15 mouse cellular contexts compared by ENCODE assay signal in genomic region chr12:40023918-40024317, GRCm38 (mm10).
"Had no signal": no experiment of that assay in that cellular context is flagged by ENCODE, and none has a peak within 500 bp of the region (broad histone marks: within the 10 kb centered on the region; RNA-seq: fewer than 3 reads in every experiment).

No protein-coding gene starts in this region.

- H3K4me2 ChIP-seq: lung, embryonic 14.5 days; midbrain, embryonic 13.5 days had no signal

- H3K9me3 ChIP-seq: megakaryocyte, embryonic 14.5 days; midbrain, embryonic 10.5 days; midbrain, embryonic 13.5 days had no signal

- H3K4me1 ChIP-seq: midbrain, embryonic 13.5 days had no signal

- H3K27me3 ChIP-seq: megakaryocyte, embryonic 14.5 days; midbrain, embryonic 13.5 days had no signal

- H3K36me3 ChIP-seq: midbrain, embryonic 10.5 days; midbrain, embryonic 13.5 days had no signal

- H3K4me3 ChIP-seq: left cerebral cortex, adult 2 months; megakaryocyte, embryonic 14.5 days; midbrain, embryonic 10.5 days; midbrain, embryonic 13.5 days had no signal

- DNase-seq: kidney, adult 18-20 months; kidney, adult 9 months; kidney, postnatal 14 days; kidney, postnatal 4 days; layer of hippocampus, adult 9-11 months; layer of hippocampus, postnatal 36 days; lung, embryonic 14.5 days; thymus, adult 18-20 months; thymus, postnatal 36 days had no signal

- H3K9ac ChIP-seq: lung, embryonic 14.5 days; midbrain, embryonic 13.5 days had no signal

- ATAC-seq: lung, postnatal 0 days; midbrain, embryonic 13.5 days had no signal

- H3K27ac ChIP-seq: left cerebral cortex, adult 2 months; macrophage; midbrain, embryonic 10.5 days; midbrain, embryonic 13.5 days had no signal
